Mouse (Mus musculus): Measurements from ENCODE around the gene D10Wsu102e. TPM values are rescaled to one million over a fixed set of nuclear protein-coding genes. Genes with fewer than 3 reads are reported as not detected.

Gene D10Wsu102e
- total RNA-seq (2022), result under 1 TPM; 0.57 to 0.72 (median 0.60) TPM

DNA sequence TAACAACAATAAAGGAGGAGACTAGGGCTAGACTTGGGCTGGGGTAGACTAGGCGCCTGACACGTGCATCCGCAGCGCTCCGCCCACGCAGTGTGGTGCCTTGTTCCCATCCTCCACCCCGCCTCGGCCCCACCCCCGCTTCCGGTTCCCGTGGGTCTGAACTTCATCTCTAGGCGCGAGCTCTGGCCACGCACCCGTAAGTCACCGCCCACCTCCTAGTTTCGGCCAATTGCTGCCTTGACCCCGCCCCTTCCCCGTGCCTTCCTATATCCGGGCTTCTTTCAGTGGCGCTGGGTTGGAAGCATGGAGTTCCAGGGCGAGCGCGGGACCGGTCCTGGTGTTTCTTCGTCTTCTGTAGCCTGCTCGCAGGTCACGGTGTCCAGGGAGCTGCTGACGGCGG is at the start of gene D10Wsu102e:
Gene D10Wsu102e, plus strand, starts transcription at position 266 of the 400 bp plus-strand sequence.
- DNase-seq (ENCODE audit: low spot score), result peak; percentile 98

DNA sequence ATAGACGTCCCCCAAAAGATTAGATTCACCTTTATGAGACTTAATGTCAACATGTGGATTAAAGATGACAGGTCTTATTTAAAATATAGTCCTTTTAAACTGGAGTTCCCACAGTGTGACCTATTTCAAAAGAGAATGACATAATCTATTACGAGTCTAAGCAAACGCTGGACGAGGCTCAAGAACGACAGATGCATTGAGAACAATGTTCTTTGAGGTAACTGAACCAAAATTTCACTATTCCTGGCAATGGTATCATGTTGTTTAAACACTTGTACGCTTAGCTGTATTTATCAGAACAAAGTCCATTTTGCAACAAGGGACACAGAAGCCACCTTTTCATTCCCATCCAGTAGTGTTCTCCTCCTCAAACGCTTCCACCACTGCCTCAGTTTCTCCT is 49.7 kb upstream of the D10Wsu102e start:
- DNase-seq (ENCODE audit: low spot score), result no peak

DNA sequence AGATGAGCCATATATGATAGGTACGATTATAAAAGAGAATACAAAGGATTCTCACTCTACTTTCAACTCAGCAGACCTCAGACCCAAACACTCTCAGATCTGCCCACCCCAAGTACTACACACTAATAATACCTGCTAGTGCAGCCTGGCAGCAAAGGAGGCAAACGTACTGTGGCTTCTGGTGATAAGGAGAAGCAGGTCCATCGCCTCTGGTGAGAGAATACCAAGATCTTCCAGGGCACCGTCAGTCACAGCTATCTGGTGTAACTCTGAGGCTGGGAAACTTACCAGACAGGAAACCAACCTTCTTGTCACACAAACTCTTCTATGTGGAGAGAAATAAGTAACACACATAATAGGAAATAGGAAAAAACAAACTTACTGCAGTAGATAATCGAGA is 47.0 kb upstream of the D10Wsu102e start:
- no peak for DNase-seq (ENCODE audit: low spot score)

DNA sequence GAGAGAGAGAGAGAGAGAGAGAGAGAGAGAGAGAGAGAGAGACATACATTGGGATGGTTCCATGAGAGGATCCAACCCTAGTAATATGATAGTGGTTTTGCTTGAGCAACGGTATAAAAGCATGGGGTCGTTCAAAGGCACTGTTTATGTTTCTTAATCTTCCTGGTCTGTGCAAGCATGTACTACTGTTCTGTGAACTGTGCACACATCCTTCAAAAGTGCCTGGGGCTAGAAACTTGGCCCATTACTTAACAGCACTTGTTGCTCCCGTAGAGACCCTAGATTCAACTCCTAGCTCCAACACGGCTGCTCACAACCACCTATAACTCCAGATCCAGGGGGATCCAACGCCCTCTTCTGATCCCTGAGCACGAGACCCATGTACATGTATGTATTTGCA is 39.6 kb upstream of the D10Wsu102e start:
- DNase-seq (ENCODE audit: low spot score), result no peak

- DNase-seq (ENCODE audit: low spot score), result no peak
Observed at GRCm38 (mm10) chr10:83320870-83321269, 39.2 kb upstream of the D10Wsu102e start.

DNA sequence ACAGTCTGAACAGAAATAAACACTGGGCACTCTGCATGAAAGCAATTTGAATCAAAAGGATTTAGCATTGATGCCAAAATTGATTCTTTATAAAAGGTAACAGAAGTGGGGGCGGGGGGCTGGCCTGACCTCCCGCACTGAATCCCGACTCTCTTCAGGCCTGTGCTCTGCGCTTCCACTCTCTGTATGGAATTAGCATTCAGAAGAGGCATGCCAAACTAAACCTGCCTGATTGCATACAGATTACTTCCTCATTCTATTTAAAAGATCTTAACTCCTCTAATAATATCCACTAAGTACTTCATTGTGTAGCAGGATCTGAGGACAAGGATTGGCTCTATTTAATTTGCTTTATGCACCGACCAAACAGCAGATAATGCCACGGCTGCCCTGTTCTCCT is 38.5 kb upstream of the D10Wsu102e start:
- no peak for DNase-seq (ENCODE audit: low spot score)

DNA sequence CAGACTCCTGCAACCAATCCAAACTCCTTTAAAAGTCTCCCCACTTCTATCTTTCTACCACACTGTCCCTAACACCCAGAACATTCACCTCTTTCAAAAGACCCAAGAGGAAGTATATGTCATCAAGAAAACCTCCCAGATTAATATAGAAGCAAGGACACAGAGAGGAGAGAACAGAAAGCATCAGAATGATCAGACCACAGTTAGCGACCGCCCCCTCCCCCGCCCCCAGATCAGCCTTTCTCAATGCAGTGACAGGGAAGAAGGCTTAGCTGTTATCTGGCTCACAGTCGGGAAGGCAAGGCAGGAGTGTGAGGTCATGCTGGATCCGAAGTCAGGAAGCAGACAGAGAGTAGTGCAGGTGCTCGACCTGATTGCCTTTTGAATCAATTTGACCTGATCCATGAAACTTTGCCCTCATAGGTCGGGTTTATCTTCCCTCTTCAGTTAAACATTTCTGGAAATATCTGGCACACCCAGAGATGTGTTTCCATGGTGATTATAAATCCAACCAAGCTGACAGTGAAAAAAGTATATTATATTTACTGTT is 37.4 kb upstream of the D10Wsu102e start:
- no peak for DNase-seq (ENCODE audit: low spot score)

- DNase-seq (ENCODE audit: low spot score), result no peak
Observed at GRCm38 (mm10) chr10:83324871-83325270, 35.1 kb upstream of the D10Wsu102e start.

DNA sequence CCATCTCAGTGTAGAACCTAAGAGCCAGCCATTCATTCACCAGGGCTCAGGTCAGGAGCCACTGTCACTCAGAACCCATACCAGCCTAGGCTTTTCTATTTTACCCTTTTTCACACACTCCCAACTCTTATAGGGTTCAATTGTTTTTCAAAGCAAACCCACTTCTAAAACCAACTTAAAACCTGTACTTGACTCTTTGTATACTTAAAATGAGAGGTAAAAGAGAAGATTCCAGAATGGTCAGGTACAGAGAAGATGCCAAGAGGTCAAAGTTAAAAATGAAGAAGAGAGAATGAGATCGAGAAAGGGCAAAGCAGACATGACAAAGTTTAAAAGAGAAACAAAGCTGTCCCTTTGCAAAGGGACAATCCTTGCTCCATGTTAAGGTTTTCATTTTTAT is 34.1 kb upstream of the D10Wsu102e start:
- DNase-seq (ENCODE audit: low spot score), result no peak

DNA sequence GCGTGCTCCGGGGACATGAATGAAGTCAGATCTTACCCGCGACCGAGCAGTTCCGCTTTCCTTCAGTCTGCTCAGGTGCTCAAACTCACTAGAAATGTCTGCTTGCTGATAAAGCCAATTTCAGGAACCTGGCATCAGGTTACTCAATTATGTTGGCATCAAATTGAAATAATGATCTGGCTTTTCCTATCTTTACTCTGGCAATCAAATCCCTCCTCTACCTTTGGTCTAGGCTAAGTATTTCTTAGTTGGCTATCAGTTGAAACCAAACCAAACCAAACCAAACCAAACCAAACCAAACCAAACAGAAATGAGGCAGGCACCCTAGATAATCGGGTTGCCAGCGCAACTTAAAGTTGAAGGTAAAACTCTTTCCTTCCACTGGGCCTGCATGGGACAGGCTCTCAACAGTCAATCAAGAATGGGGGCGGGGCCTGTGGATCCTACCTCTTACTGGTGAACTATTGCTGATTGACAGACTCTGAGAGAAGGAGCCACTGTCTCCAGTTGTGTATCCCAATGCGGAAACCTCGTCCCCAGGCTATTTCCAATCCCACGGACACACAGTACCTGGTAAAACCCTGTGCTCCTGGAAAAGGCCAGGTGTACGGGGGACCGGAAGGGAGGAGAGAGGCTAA is 33.3 kb upstream of the D10Wsu102e start:
- no peak for DNase-seq (ENCODE audit: low spot score)

GRCm38 (mm10) chr10:83328791-83329190 is 31.2 kb upstream of the D10Wsu102e start:
- DNase-seq (ENCODE audit: low spot score), result no peak

DNA sequence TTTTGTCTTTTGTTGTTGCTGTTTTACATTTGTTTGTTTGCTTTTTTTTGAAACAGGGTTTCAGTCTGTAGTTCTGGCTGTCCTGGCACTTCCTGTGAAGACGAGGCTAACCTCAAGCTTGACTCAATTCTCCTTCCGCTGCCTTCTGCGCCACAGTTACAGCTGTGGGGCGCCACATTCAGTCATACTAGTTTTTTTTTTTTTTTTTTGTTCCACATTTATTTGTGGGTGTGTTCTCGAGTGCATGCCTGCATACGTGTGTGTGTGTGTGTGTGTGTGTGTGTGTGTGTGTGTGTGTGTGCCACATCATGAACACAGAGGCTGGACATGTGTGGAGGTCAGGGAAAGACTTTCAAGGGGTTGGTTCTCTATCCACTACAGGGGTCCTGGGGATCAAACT is 29.7 kb upstream of the D10Wsu102e start:
- no peak for DNase-seq (ENCODE audit: low spot score)

GRCm38 (mm10) chr10:83331811-83332210 is 28.2 kb upstream of the D10Wsu102e start:
- DNase-seq (ENCODE audit: low spot score), result no peak

GRCm38 (mm10) chr10:83332581-83332980 is 27.4 kb upstream of the D10Wsu102e start:
- no peak for DNase-seq (ENCODE audit: low spot score)

DNA sequence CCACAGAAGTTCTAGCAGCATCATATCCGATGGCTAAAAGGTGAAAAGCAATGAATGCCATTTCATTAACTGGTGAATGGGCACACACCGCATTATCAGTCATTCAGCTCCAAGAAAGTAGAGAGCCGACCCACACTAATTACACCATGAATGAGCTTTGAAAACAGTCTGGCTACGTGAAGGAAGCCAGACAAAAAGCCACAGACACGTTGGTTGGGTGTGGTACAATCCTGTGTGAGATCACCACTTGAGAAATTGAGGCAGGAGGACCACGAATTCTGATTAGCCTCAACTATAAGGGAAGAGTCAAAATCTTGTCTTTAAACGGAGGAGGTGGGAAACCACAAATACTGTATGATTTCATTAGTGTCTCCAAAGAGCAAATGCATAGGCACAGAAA is 23.7 kb upstream of the D10Wsu102e start:
- no peak for DNase-seq (ENCODE audit: low spot score)

DNA sequence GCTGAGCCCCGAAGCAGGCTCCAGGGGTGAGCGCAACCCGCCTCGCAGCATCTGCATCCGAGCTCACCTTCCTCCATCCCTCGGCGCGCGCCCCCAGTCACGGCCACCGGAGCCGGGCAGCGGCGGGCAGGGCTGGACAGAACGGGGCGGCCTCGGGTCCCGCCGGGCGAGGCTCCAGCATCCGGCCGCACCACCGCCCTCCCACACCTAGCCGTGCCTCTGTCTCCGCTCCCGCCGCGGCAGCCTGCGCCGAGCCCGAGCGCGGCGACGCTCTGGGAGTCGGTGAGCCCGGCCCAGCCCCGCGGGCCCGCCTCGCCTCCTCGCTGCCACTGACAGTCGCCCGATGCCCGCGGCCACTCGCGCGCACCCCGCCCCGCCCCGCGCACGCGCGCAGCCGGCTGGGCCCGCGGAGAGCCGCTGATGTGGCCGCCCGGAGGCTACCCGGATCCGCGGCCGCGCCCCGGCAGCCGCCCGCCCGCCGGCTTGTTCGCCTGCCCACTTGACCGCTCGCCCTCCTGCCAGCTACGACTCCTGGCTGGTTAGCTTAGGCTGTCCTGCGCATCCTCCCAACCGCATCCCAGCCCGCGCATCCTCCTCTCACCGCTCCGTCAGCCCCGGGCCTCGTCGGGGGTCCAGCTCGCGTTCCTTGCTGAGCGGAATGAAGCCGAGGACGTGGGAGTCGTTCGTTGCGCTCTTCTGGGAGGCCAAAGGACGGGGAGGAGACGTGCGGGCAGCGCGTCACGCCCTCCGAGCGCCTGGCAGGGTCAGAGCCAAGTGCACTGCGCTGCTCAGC is 22.7 kb upstream of the D10Wsu102e start, which contains the start of gene Slc41a2:
Gene Slc41a2, minus strand, starts transcription at position 724 of the 793 bp plus-strand sequence.
- peak; percentile 53 for DNase-seq (ENCODE audit: low spot score)

DNA sequence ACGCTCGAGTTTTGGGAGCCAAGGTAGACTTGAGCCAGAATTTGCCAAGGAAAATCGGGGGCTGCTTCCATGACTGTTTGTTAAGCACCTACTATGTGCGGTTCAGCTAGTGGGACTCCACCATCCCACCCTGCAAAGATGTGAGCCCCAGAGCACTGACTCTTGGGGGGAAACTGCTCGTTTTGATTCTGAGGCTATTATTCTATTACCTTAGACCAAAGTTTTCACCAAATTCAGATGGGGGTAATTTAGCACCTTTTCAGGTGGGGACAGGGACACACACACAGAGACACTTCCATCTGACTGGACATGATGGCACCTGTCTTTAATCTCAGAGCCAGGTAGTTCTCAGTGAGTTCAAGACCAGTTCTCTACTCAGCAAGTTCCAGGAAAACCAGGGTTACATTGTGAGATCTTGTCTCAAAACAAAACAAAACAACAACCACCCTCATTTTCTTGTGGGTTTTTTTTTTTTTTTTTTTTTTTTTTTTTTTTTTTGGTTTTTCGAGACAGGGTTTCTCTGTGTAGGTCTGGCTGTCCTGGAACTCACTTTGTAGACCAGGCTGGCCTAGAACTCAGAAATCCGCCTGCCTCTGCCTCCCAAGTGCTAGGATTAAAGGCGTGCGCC is 21.9 kb upstream of the D10Wsu102e start:
- no peak for DNase-seq (ENCODE audit: low spot score)

DNA sequence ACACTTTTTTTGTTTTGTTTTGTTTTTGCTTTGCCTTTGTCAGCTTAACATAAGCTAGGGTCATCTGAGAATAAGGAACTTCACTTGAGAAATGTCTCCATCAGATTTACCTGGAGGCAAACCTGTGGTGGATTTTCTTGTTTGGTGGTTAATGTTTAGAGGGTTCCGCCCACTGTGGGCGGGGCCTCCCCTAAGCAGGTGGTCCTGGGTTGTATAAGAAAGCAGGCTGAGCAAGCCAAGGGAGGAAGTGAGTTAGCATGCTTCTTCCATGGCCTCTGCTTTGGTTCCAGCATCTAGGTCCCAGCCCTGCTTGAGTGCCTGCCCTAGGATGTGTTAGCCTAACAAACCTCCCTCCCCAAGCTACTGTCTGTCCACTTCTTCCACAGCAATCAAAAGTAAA is 18.8 kb upstream of the D10Wsu102e start:
- no peak for DNase-seq (ENCODE audit: low spot score)

DNA sequence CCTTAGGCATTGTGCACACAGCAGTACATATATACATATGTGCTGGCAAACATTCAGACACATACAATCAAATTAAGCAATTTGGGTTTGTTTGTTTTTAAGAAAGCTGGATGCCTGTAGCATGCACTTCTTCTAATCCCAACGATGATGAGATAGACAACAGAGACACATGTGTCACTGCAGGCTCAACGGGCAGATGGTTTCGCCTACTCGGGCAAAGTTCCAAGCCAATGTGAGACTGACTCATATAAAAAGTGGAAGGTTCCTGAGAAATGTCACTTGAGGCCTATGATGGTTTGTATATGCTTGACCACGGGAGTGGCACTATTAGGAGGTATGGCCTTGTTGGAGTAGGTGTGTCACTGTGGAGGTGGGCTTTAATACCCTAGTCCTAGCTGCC is 16.9 kb upstream of the D10Wsu102e start:
- no peak for DNase-seq (ENCODE audit: low spot score)

DNA sequence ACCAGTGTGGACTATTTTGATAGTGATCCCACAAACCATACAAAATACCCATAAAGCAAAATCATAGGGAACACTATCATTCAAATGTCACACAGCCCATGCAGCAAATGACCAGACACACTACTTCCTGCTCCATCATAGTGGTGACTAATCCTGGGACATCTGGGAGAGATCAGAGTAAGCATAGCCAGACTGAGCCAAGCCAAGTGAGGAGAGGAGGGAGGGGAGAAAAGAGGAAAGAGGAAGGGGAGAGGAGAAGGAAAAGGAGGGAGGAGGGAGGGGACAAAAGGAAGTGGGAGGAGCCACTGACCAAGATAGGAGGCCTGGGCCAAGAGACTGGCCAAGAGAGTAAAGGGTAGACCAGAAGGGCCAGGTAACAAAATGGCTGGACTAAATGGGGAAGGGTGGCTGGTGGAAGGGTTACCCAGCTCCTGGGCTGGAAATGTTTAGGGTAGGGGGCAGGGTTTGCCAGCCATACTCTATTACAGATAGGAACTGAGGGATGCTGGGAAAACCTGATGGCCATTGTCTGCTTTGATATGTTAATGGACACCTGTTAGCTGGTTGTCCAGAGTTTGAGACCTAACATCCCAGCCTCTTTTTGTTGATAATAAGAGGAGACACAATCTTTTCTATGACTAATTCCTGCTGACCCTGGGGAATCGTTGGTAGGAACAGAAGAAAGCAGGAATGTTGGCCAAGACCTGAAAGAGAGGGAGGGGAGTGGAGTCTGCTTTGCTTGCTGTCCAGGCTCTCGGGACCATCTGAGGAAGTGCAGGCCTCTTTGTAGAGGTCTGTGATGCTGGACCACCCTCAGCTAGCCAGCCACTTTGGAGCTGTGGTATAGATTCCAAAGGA is 16.0 kb upstream of the D10Wsu102e start:
- DNase-seq (ENCODE audit: low spot score), result no peak

- DNase-seq (ENCODE audit: low spot score), result no peak
Observed at GRCm38 (mm10) chr10:83345693-83346358, 14.2 kb upstream of the D10Wsu102e start.
